Mouse (Mus musculus): ENCODE data around the gene Ccdc83. TPM values are rescaled to one million over a fixed set of nuclear protein-coding genes. Genes with fewer than 3 reads are reported as not detected.

Ccdc83 gene
- not detected for polyA plus RNA-seq (2012; fragmentation: generic; extraction: Trizol)

DNA sequence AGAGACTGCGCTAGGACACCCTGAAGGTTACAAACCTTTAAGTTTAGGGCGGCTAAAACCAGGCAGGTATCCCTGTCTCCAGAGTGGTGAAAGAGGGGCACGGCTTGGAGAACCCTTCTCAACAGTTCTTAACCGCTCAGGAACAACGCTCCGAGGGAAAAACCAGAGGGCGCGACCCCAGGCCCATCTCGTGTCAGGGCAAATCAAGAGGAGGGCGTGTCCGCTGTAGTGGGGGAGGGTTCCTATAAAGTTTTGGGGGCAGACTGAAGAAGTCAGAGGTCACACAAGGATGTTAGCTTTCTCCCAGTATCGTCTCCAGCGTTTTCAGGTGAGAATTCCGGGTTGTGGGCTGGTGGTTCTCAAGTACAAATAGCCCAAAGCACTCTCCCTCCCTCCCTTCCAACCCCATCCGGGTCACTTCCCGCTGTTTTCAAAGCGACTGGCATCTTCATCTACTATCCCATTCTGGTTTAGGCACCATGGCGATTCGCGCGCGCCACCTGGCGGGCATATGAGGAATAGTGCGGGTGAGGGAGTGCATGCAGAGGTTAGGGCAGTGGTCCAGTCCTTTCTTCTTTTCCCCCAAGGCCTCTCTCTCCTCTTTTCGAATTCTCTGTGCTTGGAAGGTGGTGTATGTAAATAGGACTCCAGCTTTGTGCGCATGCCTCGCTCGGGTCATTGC, at the start of gene Ccdc83:
Gene Ccdc83 (minus strand): TSS at position 489 of the 682 bp plus-strand sequence.

GRCm38 (mm10) chr7:90301942-90302646, 36.5 kb upstream of the Ccdc83 start, which contains the start of gene Sytl2:
TSS of gene Sytl2 (plus strand) at chr7:90302252.

Other genes starting within 250 kb of the Ccdc83 start
- 10 to 100 TPM in 1 of 2 experiments, 1 to 10 TPM in 1; 2.9 to 23.4 TPM for gene Picalm, start 135.6 kb downstream of the Ccdc83 start, polyA plus RNA-seq (2012; fragmentation: generic; extraction: Trizol)
- gene Sytl2, start 36.5 kb upstream of the Ccdc83 start, polyA plus RNA-seq (2012; fragmentation: generic; extraction: Trizol), result under 1 TPM; 0.02 to 0.66 TPM
- gene Ccdc89, start 160.8 kb upstream of the Ccdc83 start, polyA plus RNA-seq (2012; fragmentation: generic; extraction: Trizol), result under 1 TPM; 0.07 to 0.18 TPM
- 10 to 100 TPM in 1 of 2 experiments, 1 to 10 TPM in 1; 2.3 to 15.6 TPM for gene Crebzf, start 177.0 kb upstream of the Ccdc83 start, polyA plus RNA-seq (2012; fragmentation: generic; extraction: Trizol)
- gene Tmem126a, start 191.5 kb upstream of the Ccdc83 start, polyA plus RNA-seq (2012; fragmentation: generic; extraction: Trizol), result 10 to 100 TPM; 25.6 to 40.3 TPM
- gene Tmem126b, start 210.2 kb upstream of the Ccdc83 start, polyA plus RNA-seq (2012; fragmentation: generic; extraction: Trizol), result 10 to 100 TPM in 1 of 2 experiments, under 1 TPM in 1; 0.59 to 15.5 TPM
- gene Dlg2, start 210.9 kb upstream of the Ccdc83 start, polyA plus RNA-seq (2012; fragmentation: generic; extraction: Trizol), result under 1 TPM in 1 of 2 experiments, not detected in 1; 0.18 TPM